Mouse (Mus musculus) heart, postnatal 0 days (tissue): ENCODE measurements around the gene Slc24a3.
A peak's percentile ranks its signal among the peaks of the same experiment; 100 is the strongest.

Experiments used
- CTCF ChIP-seq: IDR thresholded peaks from 2 replicates; pipeline ENCODE4 v1.5.1; 2016; ENCODE audit warnings: antibody characterized with exemption, control low read depth, low read depth
- EP300 ChIP-seq: IDR thresholded peaks from 2 replicates; pipeline ENCODE4 v1.6.1; 2016; ENCODE audit warnings: antibody characterized with exemption, low read depth

DNA sequence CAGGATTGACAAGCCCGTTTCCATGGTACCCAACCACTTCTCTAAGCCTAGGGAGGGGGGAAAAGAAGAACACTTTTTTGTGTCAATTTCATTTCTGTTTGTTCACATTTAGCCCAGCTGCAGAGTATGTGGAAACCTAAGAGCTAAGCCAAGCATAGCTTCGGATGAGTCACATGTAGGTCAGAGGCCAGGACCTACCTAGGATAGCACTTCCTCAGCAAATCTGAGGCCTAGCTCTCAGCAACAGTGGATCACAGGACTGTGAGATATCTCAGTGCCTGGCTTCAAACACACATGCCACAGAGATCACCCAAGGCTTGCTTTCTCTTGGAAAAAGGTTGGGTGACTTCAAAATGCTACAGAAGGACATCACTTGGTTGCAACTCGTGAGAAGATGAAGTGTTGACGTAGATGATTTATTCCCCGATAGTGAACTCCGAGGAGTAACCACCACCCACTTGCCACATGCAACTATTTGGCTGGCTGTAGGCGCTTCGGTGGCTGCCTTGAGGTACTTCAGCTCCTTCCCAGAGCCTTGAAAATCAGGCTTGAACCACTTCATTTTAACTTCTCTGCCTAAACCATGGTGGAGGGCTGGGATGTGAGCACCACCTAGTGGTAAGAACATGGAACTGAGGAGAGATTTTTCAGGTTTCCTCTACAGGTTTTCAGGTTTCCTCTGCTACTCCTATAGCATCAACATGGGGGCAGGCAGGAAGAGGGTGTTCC, 420.6 kb downstream of the Slc24a3 start:
- peak; percentile 95 for TF ChIP-seq CTCF
- TF ChIP-seq EP300: no peak
